Mouse (Mus musculus): ENCODE measurements around the gene Gdpd3.

DNA sequence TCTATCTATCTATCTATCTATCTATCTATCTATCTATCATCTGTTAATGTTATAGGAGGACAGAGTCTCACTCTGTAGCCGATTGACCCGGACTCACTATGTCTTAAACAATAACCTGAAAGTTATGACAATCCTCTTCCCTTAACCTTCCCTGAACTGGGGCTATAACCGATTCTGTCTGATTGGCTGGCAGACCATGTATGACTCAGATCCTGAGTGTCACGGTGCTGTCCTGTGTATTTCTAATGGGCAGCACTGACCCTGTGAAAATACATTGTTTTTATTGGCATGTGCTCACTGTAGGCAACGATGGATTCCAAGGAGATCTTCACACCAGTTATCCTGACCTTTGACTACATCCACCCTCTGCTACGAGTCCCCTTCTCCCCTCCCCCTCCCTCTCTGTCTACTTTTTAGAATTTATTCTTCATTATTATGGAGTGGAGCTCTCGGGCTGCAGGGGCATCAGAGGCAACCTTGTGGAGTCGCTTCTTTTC is 49.6 kb downstream of the Gdpd3 start:
- TF ChIP-seq POLR2A (IDR thresholded peaks at IDR 0.05; ENCODE audit: low read depth, low read length) (no peak), CTCF (IDR thresholded peaks at IDR 0.05; ENCODE audit: extremely low read depth, insufficient read depth, insufficient read length, insufficient replicate concordance) (no peak)
